Mouse (Mus musculus): ENCODE measurements around the gene Cdc6. TPM values are rescaled to one million over a fixed set of nuclear protein-coding genes. Genes with fewer than 3 reads are reported as not detected.

The Cdc6 gene
- polyA plus RNA-seq, 1 experiment from 2014 or later, result 5.6 TPM

GRCm38 (mm10) chr11:98961766-98962165 lies 54.2 kb downstream of the Cdc6 start:
- peak overlapping the region; percentile 57 for H3K4me3 ChIP-seq (replicated peaks; ENCODE audit: low read depth, low read length)
- peak overlapping the region; percentile 23; the same call in 1 of the 2 replicates for H3K9ac ChIP-seq (replicated peaks; ENCODE audit: low read length)
- H3K4me2 ChIP-seq (ENCODE audit: low read length), result peak overlapping the region; percentile 86
- no peak overlapping the region for H3K27ac ChIP-seq (replicated peaks; ENCODE audit: low read depth, low read length)
- no peaks in the 10 kb centered on the region for H3K36me3 ChIP-seq (ENCODE audit: control insufficient read depth, insufficient read depth, low read length)
- ATAC-seq (ENCODE audit: low FRiP score, low TSS enrichment), result no peak
- H3K27me3 ChIP-seq (ENCODE audit: control insufficient read depth, insufficient read depth, low read length), result peaks cover 18% of the 10 kb centered on the region
- no peaks in the 10 kb centered on the region for H3K9me3 ChIP-seq (ENCODE audit: control insufficient read depth, low read length)
- DNase-seq, result no peak
- H3K4me1 ChIP-seq (ENCODE audit: control insufficient read depth, insufficient read depth, low read length), result peaks cover 72% of the 10 kb centered on the region
- 11% methylated on average over 8 of the region's 8 CpGs for WGBS

GRCm38 (mm10) chr11:98962421-98963095 lies 55.0 kb downstream of the Cdc6 start:
- peaks cover 80% of the 10 kb centered on the region for H3K4me1 ChIP-seq (ENCODE audit: control insufficient read depth, insufficient read depth, low read length)
- peak overlapping the region; percentile 46; the same call in 1 of the 2 replicates for H3K9ac ChIP-seq (replicated peaks; ENCODE audit: low read length)
- peak overlapping the region; percentile 86 for H3K4me2 ChIP-seq (ENCODE audit: low read length)
- no peak overlapping the region for H3K27ac ChIP-seq (replicated peaks; ENCODE audit: low read depth, low read length)
- no peak for ATAC-seq (ENCODE audit: low FRiP score, low TSS enrichment)
- no peaks in the 10 kb centered on the region for H3K9me3 ChIP-seq (ENCODE audit: control insufficient read depth, low read length)
- H3K4me3 ChIP-seq (replicated peaks; ENCODE audit: low read depth, low read length), result peak overlapping the region; percentile 27; the same call in 1 of the 2 replicates
- DNase-seq, result peak; percentile 15
- peaks cover 18% of the 10 kb centered on the region for H3K27me3 ChIP-seq (ENCODE audit: control insufficient read depth, insufficient read depth, low read length)
- no peaks in the 10 kb centered on the region for H3K36me3 ChIP-seq (ENCODE audit: control insufficient read depth, insufficient read depth, low read length)
- WGBS, result 6% methylated on average over 12 of the region's 12 CpGs

GRCm38 (mm10) chr11:98963191-98964021 lies 55.8 kb downstream of the Cdc6 start:
- DNase-seq (peak; percentile 80), ATAC-seq (ENCODE audit: low FRiP score, low TSS enrichment) (peak; percentile 29; the same call in 1 of the 2 replicates)
- Histone ChIP-seq H3K9me3 (ENCODE audit: control insufficient read depth, low read length) (no peaks in the 10 kb centered on the region), H3K4me3 (replicated peaks; ENCODE audit: low read depth, low read length) (peak overlapping the region; percentile 27), H3K36me3 (ENCODE audit: control insufficient read depth, insufficient read depth, low read length) (no peaks in the 10 kb centered on the region), H3K27ac (replicated peaks; ENCODE audit: low read depth, low read length) (peak overlapping the region; percentile 42), H3K27me3 (ENCODE audit: control insufficient read depth, insufficient read depth, low read length) (peaks cover 18% of the 10 kb centered on the region), H3K4me1 (ENCODE audit: control insufficient read depth, insufficient read depth, low read length) (peaks cover 89% of the 10 kb centered on the region), H3K9ac (replicated peaks; ENCODE audit: low read length) (peak overlapping the region; percentile 46), H3K4me2 (ENCODE audit: low read length) (peak overlapping the region; percentile 86)
- WGBS, result 2% methylated on average over 29 of the region's 32 CpGs

- no peak for ATAC-seq (ENCODE audit: low FRiP score, low TSS enrichment)
- Histone ChIP-seq H3K36me3 (ENCODE audit: control insufficient read depth, insufficient read depth, low read length) (no peaks in the 10 kb centered on the region), H3K4me2 (ENCODE audit: low read length) (peak overlapping the region; percentile 86), H3K9ac (replicated peaks; ENCODE audit: low read length) (peak overlapping the region; percentile 46; the same call in 1 of the 2 replicates), H3K27me3 (ENCODE audit: control insufficient read depth, insufficient read depth, low read length) (peaks cover 18% of the 10 kb centered on the region), H3K9me3 (ENCODE audit: control insufficient read depth, low read length) (no peaks in the 10 kb centered on the region), H3K27ac (replicated peaks; ENCODE audit: low read depth, low read length) (peak overlapping the region; percentile 42), H3K4me3 (replicated peaks; ENCODE audit: low read depth, low read length) (no peak overlapping the region), H3K4me1 (ENCODE audit: control insufficient read depth, insufficient read depth, low read length) (peaks cover 95% of the 10 kb centered on the region)
- WGBS, result 34% methylated on average over 6 of the region's 6 CpGs
- no peak for DNase-seq
These were observed 56.6 kb downstream of the Cdc6 start for GRCm38 (mm10) chr11:98964201-98964615.

- ATAC-seq (ENCODE audit: low FRiP score, low TSS enrichment) (no peak), DNase-seq (no peak)
- Histone ChIP-seq H3K4me3 (replicated peaks; ENCODE audit: low read depth, low read length) (no peak overlapping the region), H3K9ac (replicated peaks; ENCODE audit: low read length) (0 out of 2 replicates have a peak overlapping the region, but pooled peaks have one; percentile 46), H3K36me3 (ENCODE audit: control insufficient read depth, insufficient read depth, low read length) (no peaks in the 10 kb centered on the region), H3K27me3 (ENCODE audit: control insufficient read depth, insufficient read depth, low read length) (peaks cover 18% of the 10 kb centered on the region), H3K4me1 (ENCODE audit: control insufficient read depth, insufficient read depth, low read length) (peaks cover 95% of the 10 kb centered on the region), H3K9me3 (ENCODE audit: control insufficient read depth, low read length) (no peaks in the 10 kb centered on the region), H3K27ac (replicated peaks; ENCODE audit: low read depth, low read length) (peak overlapping the region; percentile 14; the same call in 1 of the 2 replicates), H3K4me2 (ENCODE audit: low read length) (peak overlapping the region; percentile 19)
- 24% methylated on average over 15 of the region's 15 CpGs for WGBS
These were observed 57.2 kb downstream of the Cdc6 start for GRCm38 (mm10) chr11:98964616-98965415.

- WGBS, result 7% methylated on average over 11 of the region's 11 CpGs
- no peaks in the 10 kb centered on the region for H3K9me3 ChIP-seq (ENCODE audit: control insufficient read depth, low read length)
- H3K4me3 ChIP-seq (replicated peaks; ENCODE audit: low read depth, low read length), result no peak overlapping the region
- DNase-seq, result peak; percentile 35
- H3K4me2 ChIP-seq (ENCODE audit: low read length), result peak overlapping the region; percentile 5
- H3K27me3 ChIP-seq (ENCODE audit: control insufficient read depth, insufficient read depth, low read length), result peaks cover 18% of the 10 kb centered on the region
- H3K9ac ChIP-seq (replicated peaks; ENCODE audit: low read length), result peak overlapping the region; percentile 42; the same call in 1 of the 2 replicates
- no peaks in the 10 kb centered on the region for H3K36me3 ChIP-seq (ENCODE audit: control insufficient read depth, insufficient read depth, low read length)
- peak overlapping the region; percentile 14; the same call in 1 of the 2 replicates for H3K27ac ChIP-seq (replicated peaks; ENCODE audit: low read depth, low read length)
- ATAC-seq (ENCODE audit: low FRiP score, low TSS enrichment), result no peak
- H3K4me1 ChIP-seq (ENCODE audit: control insufficient read depth, insufficient read depth, low read length), result peaks cover 100% of the 10 kb centered on the region
These were observed 57.9 kb downstream of the Cdc6 start for GRCm38 (mm10) chr11:98965416-98966077.

- H3K36me3 ChIP-seq (ENCODE audit: control insufficient read depth, insufficient read depth, low read length), result 0 out of 2 replicates have a peak, but pooled peaks cover 2% of the 10 kb centered on the region
- peak; percentile 77 for DNase-seq
- H3K9me3 ChIP-seq (ENCODE audit: control insufficient read depth, low read length), result no peaks in the 10 kb centered on the region
- peaks cover 100% of the 10 kb centered on the region for H3K4me1 ChIP-seq (ENCODE audit: control insufficient read depth, insufficient read depth, low read length)
- H3K27me3 ChIP-seq (ENCODE audit: control insufficient read depth, insufficient read depth, low read length), result peaks cover 9% of the 10 kb centered on the region; the same call in 1 of the 2 replicates
- no peak for ATAC-seq (ENCODE audit: low FRiP score, low TSS enrichment)
- no peak overlapping the region for H3K4me2 ChIP-seq (ENCODE audit: low read length)
- H3K27ac ChIP-seq (replicated peaks; ENCODE audit: low read depth, low read length), result peak overlapping the region; percentile 10
- 31% methylated on average over 9 of the region's 9 CpGs for WGBS
- no peak overlapping the region for H3K4me3 ChIP-seq (replicated peaks; ENCODE audit: low read depth, low read length)
- peak overlapping the region; percentile 42; the same call in 1 of the 2 replicates for H3K9ac ChIP-seq (replicated peaks; ENCODE audit: low read length)
These were observed 59.0 kb downstream of the Cdc6 start for GRCm38 (mm10) chr11:98966499-98967141.
